Mouse (Mus musculus): ENCODE results near the gene Prmt9. TPM values are rescaled to one million over a fixed set of nuclear protein-coding genes. Genes with fewer than 3 reads are reported as not detected.

The Prmt9 gene
- polyA plus RNA-seq (2012; rRNA removed), result 8.0 and 8.2 TPM in 2 replicates

DNA sequence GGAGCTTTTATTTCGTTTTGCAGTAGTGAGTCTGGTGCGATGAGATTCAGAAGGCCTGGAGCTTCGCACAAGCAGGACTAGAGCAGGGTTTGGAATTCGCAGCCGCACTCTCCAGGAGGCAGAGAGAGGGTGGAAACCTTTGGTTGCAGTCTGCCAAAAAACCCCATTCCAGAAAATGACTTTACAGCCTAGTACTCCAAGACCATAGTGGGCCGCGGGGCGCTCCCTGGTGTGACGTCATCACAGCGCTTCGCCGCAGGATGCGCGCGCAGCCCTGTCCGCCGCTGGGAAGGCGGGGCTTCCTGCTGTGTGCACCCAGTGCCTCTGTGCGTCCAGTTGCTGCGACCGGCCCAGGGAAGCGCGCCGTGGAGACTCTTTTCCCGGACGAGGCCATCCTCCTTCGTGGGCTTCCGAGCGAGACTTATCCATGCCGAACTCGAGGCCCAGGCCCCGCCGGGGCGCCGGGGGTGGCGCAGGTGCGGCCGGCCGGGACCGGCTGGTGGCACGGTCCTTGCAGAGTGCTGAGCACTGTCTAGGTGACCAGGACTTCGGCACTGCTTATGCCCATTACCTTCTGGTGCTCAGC lies at the start of gene Prmt9:
TSS of gene Prmt9 (plus strand) at position 277 of the 586 bp plus-strand sequence.
- TF ChIP-seq POLR2A (IDR thresholded peaks at IDR 0.05; ENCODE audit: low read depth, low read length) (peak; percentile 63), CTCF (conservative IDR thresholded peaks at IDR 0.05; ENCODE audit: insufficient read depth, insufficient read length, low read depth, low read length) (no peak)
- H3K4me3 ChIP-seq (ENCODE audit: insufficient read depth, low read depth, low read length), result peak within 1 kb of the TSS; percentile 91
- peaks cover 5% of the 10 kb centered on the region; the same call in 1 of the 2 replicates for H3K36me3 ChIP-seq (ENCODE audit: control insufficient read depth, insufficient read depth, low read length)
- peak; percentile 96 for DNase-seq
- 3% methylated on average over 42 of the region's 42 CpGs for WGBS
- no peaks in the 10 kb centered on the region for H3K27me3 ChIP-seq (replicated peaks; ENCODE audit: control insufficient read depth, insufficient read depth, low read length)
- peak within 1 kb of the TSS; percentile 89 for H3K27ac ChIP-seq (ENCODE audit: insufficient read depth, low read depth, low read length)
- no peaks in the 10 kb centered on the region for H3K4me1 ChIP-seq (ENCODE audit: control insufficient read depth, insufficient read depth, low read length)

DNA sequence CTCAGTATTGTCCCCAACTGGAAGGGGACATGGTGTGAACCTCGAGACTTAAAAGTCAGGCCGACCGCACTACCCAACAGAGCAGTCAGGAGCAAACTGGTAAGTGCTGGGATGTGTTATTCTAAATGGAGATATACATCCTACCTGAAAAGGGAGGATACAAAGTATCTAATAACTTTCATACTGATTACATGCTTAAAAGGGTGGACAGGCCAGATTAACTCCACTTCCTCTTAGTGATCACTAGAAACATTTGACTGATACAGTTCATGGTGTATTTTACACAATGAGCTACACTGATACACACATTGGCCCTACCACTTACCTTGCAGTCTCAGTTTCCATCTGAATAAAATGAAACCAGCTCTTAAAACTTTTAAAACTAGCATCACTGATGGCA lies 48.9 kb upstream of the Prmt9 start:
- whole genome bisulfite sequencing, result 99% methylated on average over 3 of the region's 3 CpGs
- peaks cover 10% of the 10 kb centered on the region; the same call in 1 of the 2 replicates for H3K4me1 ChIP-seq (ENCODE audit: control insufficient read depth, insufficient read depth, low read length)
- H3K4me3 ChIP-seq (ENCODE audit: insufficient read depth, low read depth, low read length), result no peak overlapping the region
- no peak for TF ChIP-seq CTCF (conservative IDR thresholded peaks at IDR 0.05; ENCODE audit: insufficient read depth, insufficient read length, low read depth, low read length)
- TF ChIP-seq POLR2A (IDR thresholded peaks at IDR 0.05; ENCODE audit: low read depth, low read length), result no peak
- no peaks in the 10 kb centered on the region for H3K36me3 ChIP-seq (ENCODE audit: control insufficient read depth, insufficient read depth, low read length)
- no peak overlapping the region for H3K27ac ChIP-seq (ENCODE audit: insufficient read depth, low read depth, low read length)
- DNase-seq, result no peak
- no peaks in the 10 kb centered on the region for H3K27me3 ChIP-seq (replicated peaks; ENCODE audit: control insufficient read depth, insufficient read depth, low read length)

DNA sequence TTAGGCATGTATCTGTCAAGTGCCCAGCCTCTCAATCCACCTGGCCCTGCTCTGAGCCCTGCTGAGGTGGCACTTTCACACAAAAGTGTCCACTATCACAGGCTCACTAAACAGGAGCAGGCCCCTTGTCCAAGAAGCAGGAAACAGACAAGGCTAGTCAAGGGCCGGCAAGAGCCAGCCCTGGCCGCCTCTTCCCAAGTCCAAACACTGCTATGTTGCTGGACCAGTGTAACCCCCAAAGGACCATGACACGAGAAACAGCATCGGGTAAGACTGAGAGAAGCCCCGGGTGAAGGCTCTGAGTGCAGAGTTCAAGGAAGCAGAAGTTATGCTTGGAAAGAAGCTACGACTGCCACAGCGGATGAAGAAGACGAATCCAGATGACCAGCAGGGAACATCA lies 48.1 kb upstream of the Prmt9 start:
- no peak overlapping the region for H3K27ac ChIP-seq (ENCODE audit: insufficient read depth, low read depth, low read length)
- no peaks in the 10 kb centered on the region for H3K36me3 ChIP-seq (ENCODE audit: control insufficient read depth, insufficient read depth, low read length)
- H3K4me1 ChIP-seq (ENCODE audit: control insufficient read depth, insufficient read depth, low read length), result peaks cover 7% of the 10 kb centered on the region; the same call in 1 of the 2 replicates
- TF ChIP-seq POLR2A (IDR thresholded peaks at IDR 0.05; ENCODE audit: low read depth, low read length), result no peak
- no peak overlapping the region for H3K4me3 ChIP-seq (ENCODE audit: insufficient read depth, low read depth, low read length)
- H3K27me3 ChIP-seq (replicated peaks; ENCODE audit: control insufficient read depth, insufficient read depth, low read length), result no peaks in the 10 kb centered on the region
- 61% methylated on average over 8 of the region's 8 CpGs for WGBS
- DNase-seq, result no peak

DNA sequence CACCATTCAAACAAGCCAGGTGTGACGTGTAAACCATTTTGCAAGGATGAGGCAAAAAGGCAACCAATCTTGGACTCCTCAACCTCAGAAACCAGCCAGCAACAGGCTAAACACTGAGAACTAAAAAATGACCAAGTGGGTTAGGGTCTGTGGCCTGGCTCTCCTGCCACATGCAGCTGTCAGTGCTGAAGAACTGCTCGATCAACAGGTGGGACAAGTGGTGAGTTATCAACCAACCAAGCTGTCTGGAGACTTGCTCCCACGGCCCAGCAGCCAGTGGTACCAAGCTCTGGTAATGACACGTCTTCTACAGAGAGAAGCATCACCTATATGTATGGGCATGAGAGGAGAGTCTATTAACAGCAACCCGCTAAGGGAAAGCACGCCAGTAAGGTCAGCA lies 46.6 kb upstream of the Prmt9 start:
- WGBS, result 86% methylated on average over 6 of the region's 6 CpGs
- TF ChIP-seq POLR2A (IDR thresholded peaks at IDR 0.05; ENCODE audit: low read depth, low read length) (no peak), CTCF (conservative IDR thresholded peaks at IDR 0.05; ENCODE audit: insufficient read depth, insufficient read length, low read depth, low read length) (no peak)
- no peak overlapping the region for H3K4me3 ChIP-seq (ENCODE audit: insufficient read depth, low read depth, low read length)

DNA sequence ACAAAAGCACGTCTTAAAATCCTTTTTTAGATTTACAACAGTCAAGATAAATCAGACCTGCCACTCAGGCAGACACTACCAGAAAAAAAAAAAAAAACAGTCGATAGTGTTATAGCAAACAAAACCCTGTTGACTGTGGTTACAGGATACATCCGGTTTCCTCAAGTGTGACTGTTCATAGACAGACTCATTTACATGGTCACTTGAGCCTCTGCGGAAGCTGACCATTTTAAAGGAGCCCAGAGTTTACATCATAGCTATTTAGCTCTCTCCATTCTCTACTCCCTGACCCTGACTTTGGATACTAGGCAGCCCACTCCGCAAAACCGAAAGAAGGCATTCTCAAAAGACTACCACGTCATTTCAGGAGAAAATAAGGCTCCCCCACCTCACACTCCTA lies 42.7 kb upstream of the Prmt9 start:
- H3K36me3 ChIP-seq (ENCODE audit: control insufficient read depth, insufficient read depth, low read length), result no peaks in the 10 kb centered on the region
- TF ChIP-seq CTCF (conservative IDR thresholded peaks at IDR 0.05; ENCODE audit: insufficient read depth, insufficient read length, low read depth, low read length) (no peak), POLR2A (IDR thresholded peaks at IDR 0.05; ENCODE audit: low read depth, low read length) (no peak)
- no peak overlapping the region for H3K4me3 ChIP-seq (ENCODE audit: insufficient read depth, low read depth, low read length)
- DNase-seq, result no peak
- peaks cover 23% of the 10 kb centered on the region; the same call in 1 of the 2 replicates for H3K4me1 ChIP-seq (ENCODE audit: control insufficient read depth, insufficient read depth, low read length)
- peak overlapping the region; percentile 22; the same call in 1 of the 2 replicates for H3K27ac ChIP-seq (ENCODE audit: insufficient read depth, low read depth, low read length)
- no peaks in the 10 kb centered on the region for H3K27me3 ChIP-seq (replicated peaks; ENCODE audit: control insufficient read depth, insufficient read depth, low read length)
- WGBS, result 33% methylated on average over 7 of the region's 7 CpGs

More for the DNA sequence above, 46.6 kb upstream of the Prmt9 start:
- H3K27ac ChIP-seq (ENCODE audit: insufficient read depth, low read depth, low read length), result no peak overlapping the region
- H3K27me3 ChIP-seq (replicated peaks; ENCODE audit: control insufficient read depth, insufficient read depth, low read length), result no peaks in the 10 kb centered on the region
- peaks cover 16% of the 10 kb centered on the region; the same call in 1 of the 2 replicates for H3K4me1 ChIP-seq (ENCODE audit: control insufficient read depth, insufficient read depth, low read length)
- DNase-seq, result no peak
- H3K36me3 ChIP-seq (ENCODE audit: control insufficient read depth, insufficient read depth, low read length), result no peaks in the 10 kb centered on the region

DNA sequence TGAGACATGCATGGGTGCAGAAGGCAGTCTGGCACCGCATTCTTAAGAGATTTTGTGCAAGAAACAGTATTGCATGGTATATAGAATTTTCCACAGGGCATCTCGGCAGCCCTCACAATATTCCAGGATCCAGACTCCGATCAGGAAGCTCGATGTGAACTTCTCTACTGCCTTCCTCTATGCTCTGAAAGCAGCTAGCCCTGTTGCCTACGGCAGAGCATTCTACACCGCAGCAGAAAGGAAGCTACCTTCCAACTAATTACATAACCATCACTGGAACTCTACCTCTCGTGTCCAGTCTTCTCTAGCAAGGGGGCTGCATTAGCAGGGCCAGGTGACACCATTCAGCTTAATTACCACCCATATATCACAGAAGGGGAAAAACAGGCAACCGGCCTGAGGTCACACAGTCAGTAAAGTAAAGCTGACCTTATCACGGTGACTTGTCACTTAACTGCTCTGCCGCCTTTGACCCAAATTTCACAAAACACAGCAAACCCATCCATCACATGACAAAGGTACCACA lies 41.6 kb upstream of the Prmt9 start:
- WGBS, result 40% methylated on average over 10 of the region's 10 CpGs
- DNase-seq, result no peak
- H3K4me1 ChIP-seq (ENCODE audit: control insufficient read depth, insufficient read depth, low read length), result peaks cover 22% of the 10 kb centered on the region; the same call in 1 of the 2 replicates

DNA sequence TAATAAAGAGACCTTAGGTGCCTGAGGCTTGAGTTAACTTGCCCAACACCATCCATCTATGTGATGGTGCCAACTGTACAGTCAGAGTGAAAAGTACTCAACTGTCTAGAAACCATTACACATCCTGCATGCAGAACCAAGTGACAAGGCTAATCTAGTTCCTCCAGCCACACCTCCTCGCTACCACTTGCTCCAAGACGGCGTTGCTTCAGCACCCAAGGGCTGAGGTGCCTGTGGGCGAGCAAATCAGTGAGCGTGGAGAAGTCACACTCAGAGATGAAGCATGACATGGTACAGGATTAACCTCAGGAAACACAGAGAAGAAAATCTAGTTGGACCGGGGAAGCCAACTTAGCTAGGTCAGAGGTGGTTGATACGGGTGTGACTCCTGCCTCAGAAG lies 40.2 kb upstream of the Prmt9 start:
- no peak for DNase-seq
- Histone ChIP-seq H3K27ac (ENCODE audit: insufficient read depth, low read depth, low read length) (no peak overlapping the region), H3K36me3 (ENCODE audit: control insufficient read depth, insufficient read depth, low read length) (no peaks in the 10 kb centered on the region), H3K4me3 (ENCODE audit: insufficient read depth, low read depth, low read length) (no peak overlapping the region), H3K4me1 (ENCODE audit: control insufficient read depth, insufficient read depth, low read length) (peaks cover 22% of the 10 kb centered on the region; the same call in 1 of the 2 replicates), H3K27me3 (replicated peaks; ENCODE audit: control insufficient read depth, insufficient read depth, low read length) (no peaks in the 10 kb centered on the region)
- WGBS, result 58% methylated on average over 7 of the region's 7 CpGs
- no peak for TF ChIP-seq POLR2A (IDR thresholded peaks at IDR 0.05; ENCODE audit: low read depth, low read length)
- TF ChIP-seq CTCF (conservative IDR thresholded peaks at IDR 0.05; ENCODE audit: insufficient read depth, insufficient read length, low read depth, low read length), result no peak

More for the DNA sequence above, 41.6 kb upstream of the Prmt9 start:
- H3K36me3 ChIP-seq (ENCODE audit: control insufficient read depth, insufficient read depth, low read length), result no peaks in the 10 kb centered on the region
- no peak overlapping the region for H3K27ac ChIP-seq (ENCODE audit: insufficient read depth, low read depth, low read length)
- H3K4me3 ChIP-seq (ENCODE audit: insufficient read depth, low read depth, low read length), result no peak overlapping the region
- no peak for TF ChIP-seq POLR2A (IDR thresholded peaks at IDR 0.05; ENCODE audit: low read depth, low read length)
- TF ChIP-seq CTCF (conservative IDR thresholded peaks at IDR 0.05; ENCODE audit: insufficient read depth, insufficient read length, low read depth, low read length), result no peak
- H3K27me3 ChIP-seq (replicated peaks; ENCODE audit: control insufficient read depth, insufficient read depth, low read length), result no peaks in the 10 kb centered on the region
